Mouse (Mus musculus) WW6 (cell line): Measurements from ENCODE around the gene Zfand3.

Experiments
- DNase-seq: peaks from one replicate; pipeline ENCODE4 v3.0.0-alpha.2; 2013; ENCODE audit warnings: low read depth, low spot score

Zfand3 gene

DNA sequence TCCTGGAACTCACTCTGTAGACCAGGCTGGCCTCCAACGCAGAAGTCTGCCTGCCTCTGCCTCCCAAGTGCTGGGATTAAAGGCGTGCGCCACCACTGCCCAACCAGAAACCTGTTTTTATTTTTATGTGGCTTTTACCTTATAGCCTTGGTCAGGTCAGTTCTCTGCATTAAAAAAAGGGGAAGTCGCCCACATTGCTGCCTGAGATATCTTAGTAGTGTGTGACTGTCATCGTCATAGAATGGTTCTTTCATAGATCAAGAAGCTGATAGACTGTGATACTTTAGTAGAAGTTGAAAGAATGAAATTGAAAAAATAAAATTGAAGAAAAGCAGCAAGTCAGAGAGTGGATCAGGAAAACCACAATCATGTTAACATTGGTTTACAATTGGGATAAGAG is 98.5 kb downstream of the Zfand3 start:
- no peak for DNase-seq

- no peak for DNase-seq
Observed at GRCm38 (mm10) chr17:30103641-30104165, 99.2 kb downstream of the Zfand3 start.

GRCm38 (mm10) chr17:30105369-30105768 is 100.8 kb downstream of the Zfand3 start:
- DNase-seq, result no peak

DNA sequence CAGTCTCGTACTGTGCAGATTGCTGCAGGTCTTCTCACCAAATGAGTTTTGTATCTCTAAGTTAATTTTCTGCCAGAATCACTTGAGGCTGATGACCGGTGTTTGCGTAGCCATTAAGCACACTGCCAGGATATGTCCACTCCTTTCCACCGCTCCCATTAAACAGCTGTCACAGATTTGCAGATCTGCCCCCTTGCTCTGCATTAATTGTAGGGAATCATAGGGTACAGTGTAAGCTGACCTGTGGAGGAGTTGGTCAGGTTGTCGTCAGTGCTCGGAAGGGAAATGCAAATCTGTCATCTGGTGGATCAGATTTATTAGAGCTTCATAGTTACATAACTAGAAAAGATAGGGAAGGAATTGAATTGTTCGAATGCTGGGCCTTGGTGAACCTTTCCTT is 106.1 kb downstream of the Zfand3 start:
- no peak for DNase-seq

GRCm38 (mm10) chr17:30111556-30111955 is 107.0 kb downstream of the Zfand3 start:
- DNase-seq, result no peak

DNA sequence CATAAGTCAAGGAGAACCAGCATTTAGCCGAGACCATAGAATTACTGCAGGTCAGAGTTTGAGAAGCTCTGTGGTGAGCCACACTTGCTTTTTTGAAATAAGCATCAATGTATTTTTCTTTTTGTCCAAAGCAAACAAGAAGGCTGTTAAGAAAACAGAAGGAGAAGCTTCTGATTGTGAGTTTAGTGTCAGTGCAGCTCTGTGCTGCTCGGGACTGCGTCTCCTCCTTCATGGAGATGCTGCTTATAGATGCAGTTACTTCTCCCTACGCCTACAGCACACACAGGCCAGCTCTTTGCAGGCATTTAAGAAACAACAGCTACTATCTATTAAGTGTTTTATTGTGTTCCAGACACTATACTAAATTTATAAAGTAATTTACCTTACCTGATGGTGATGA is 107.5 kb downstream of the Zfand3 start:
- no peak for DNase-seq

- DNase-seq, result no peak
Observed at GRCm38 (mm10) chr17:30112555-30113305, 108.2 kb downstream of the Zfand3 start.

- DNase-seq, result no peak
Observed at GRCm38 (mm10) chr17:30114761-30115160, 110.2 kb downstream of the Zfand3 start.

DNA sequence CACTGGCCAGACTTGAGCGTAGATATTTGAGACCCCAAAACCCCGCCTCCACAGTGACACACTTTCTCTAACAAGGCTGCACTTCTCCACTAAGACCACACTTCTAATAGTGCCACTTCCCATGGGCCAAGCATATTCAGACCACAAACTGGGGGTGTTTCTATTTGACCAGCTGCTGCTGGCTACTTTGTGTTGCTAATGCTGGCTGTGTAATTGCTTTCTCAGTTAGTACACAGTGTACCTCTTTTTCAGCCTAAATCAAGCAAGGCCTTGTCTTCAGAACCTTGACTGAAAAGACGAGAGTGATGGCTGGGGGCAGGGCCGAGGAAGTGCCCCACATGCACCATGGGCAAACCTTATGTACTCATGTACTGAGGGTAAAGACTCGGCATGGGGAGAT is 111.7 kb downstream of the Zfand3 start:
- DNase-seq, result no peak

- DNase-seq, result no peak
Observed at GRCm38 (mm10) chr17:30118036-30118435, 113.5 kb downstream of the Zfand3 start.

DNA sequence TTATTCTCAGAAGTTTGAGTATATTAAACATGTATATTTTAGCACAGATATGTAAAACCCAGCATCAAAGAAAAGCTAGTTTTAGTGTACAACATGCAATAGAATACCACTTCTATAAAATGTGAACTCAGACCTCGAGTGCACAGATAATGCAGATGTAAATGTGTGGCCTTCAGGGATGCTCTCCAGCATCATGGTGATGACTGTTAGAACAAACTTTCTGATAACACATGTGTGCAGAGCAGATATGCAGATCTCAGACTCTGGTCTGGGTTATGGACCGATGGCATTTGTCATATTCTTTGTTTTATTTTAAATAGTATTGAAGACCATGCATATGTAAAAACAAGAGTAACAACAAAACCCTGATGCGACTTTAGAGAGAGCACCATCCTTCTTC is 117.7 kb downstream of the Zfand3 start:
- DNase-seq, result no peak

- DNase-seq, result no peak
Observed at GRCm38 (mm10) chr17:30128456-30128855, 123.9 kb downstream of the Zfand3 start.

- DNase-seq, result no peak
Observed at GRCm38 (mm10) chr17:30129220-30129619, 124.7 kb downstream of the Zfand3 start.

DNA sequence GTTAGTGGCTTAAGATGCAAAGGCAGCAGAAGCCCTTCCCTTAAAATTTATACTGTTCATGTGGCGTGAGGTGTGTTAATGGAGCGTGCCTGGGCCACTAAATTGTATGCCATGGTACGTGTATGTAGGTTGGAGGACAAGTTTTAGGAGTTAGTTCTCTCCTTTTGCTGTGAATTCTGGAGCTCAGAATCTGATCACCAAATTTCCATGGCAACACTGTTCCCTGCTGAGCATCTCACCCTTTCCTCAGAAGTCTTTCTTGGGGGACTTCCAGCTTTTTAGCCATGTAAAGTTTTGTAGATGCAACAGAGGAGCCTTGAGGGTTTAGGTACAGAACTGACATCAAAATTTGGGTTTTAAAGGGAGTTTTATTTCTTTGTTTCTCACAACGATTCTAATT is 125.8 kb downstream of the Zfand3 start:
- no peak for DNase-seq

DNA sequence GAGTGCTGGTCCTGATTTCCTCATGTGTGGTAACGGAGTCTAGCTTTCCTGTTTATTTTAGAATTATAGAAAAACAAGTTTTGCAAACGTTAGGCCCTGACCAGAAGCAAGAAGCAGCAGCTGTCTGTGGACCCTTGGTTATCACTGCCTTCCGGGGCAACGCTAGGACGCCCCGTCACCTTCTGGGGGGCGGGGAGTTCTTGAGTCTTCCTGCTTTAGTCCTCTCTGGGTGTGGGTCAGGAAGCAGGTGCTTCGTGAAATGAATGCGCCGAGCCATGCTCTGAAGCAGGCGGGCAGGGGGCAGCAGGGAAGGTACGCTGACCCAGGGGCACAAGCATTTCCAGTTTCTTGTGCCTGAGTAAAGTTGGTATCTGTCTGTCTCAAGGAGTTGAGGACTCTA is 129.1 kb downstream of the Zfand3 start:
- no peak for DNase-seq

GRCm38 (mm10) chr17:30134955-30135735 is 130.6 kb downstream of the Zfand3 start:
- DNase-seq, result no peak

- no peak for DNase-seq
Observed at GRCm38 (mm10) chr17:30135890-30136289, 131.4 kb downstream of the Zfand3 start.

DNA sequence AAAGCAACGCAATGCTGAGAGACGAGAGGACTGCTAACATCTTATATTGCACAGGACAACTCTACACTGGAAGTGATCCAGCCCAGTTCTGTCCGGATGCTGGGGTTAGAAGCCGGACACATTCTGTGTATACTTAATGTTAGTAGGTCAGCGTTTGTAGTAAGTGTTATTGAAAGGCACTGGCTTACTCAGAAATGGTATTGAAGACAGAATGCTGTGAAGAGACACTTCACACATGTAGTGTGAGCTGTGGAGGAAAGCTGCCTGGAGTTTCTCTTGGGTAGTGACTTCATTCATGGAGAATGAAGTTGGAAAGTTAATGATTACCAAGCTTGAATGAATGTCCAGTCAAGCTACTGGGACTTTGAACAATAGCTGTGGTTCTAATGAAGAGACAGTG is 132.2 kb downstream of the Zfand3 start:
- no peak for DNase-seq

GRCm38 (mm10) chr17:30137115-30137514 is 132.6 kb downstream of the Zfand3 start:
- DNase-seq, result no peak

- no peak for DNase-seq
Observed at GRCm38 (mm10) chr17:30144114-30144513, 139.6 kb downstream of the Zfand3 start.

DNA sequence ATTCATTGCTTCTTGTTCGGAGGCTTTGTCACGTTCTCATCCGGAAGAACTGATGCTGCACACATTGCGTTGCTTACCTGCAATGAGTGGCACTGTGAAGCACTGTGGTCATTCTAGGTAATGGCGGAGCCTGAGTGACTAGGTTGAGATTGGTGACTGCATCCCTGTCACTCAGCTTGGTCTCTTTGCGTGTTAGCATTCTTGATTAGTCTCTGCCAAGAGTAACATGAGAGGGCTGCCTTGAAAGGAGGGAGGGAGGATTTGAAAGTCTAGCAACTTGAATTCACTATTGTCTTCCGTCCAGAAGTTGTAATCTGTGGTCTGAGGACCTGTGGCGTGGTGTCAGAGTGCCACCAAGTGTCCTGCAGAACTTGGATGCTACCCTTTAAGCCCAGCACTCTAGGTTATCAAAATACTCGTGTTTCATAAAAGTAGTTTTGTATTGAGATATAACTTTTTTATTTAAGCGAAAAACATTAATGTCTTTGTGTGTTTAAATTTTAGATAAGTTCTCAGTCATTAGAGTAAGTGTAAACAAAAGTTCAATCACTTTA is 141.1 kb downstream of the Zfand3 start:
- no peak for DNase-seq

- DNase-seq, result no peak
Observed at GRCm38 (mm10) chr17:30146555-30146954, 142.0 kb downstream of the Zfand3 start.

GRCm38 (mm10) chr17:30147897-30148296 is 143.4 kb downstream of the Zfand3 start:
- DNase-seq, result no peak
